Mouse (Mus musculus) MEL-GATA-1-ER (cell line): ENCODE measurements at regions not wholly inside any gene's neighbourhood (a gene's known extent, or its start where the extent isn't known, plus 50 kb on each side); places are given as distances from the start of the nearest gene placed in this dataset.

Experiments used
- DNase-seq: peaks from one replicate; pipeline ENCODE4 v3.0.0-alpha.2; 2012; ENCODE audit warnings: low read depth; ENCODE audit errors: extremely low read depth

DNA sequence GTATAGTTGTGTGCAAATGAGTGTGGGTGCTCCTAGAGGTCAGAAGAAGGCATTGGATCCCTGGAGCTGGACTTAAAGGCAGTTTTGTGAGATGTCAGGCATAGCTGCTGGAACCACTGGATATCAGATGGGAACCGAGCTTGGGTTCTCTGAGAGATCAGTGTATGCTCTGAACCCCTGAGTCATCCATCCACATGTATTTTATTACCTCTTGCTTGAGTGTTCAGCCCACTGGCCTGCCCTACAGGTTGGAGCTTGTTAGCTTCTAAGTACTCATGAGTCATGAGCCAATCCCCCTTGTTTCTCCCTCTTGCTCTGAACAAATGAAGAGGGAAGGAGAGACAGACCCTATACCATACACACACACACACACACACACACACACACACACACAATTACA lies 119.4 kb upstream of the Gdnf start:
- no peak for DNase-seq

GRCm38 (mm10) chr15:7692096-7692495 lies 118.5 kb upstream of the Gdnf start:
- no peak for DNase-seq

- DNase-seq = no peak
Observed at GRCm38 (mm10) chr15:7694037-7694436, 116.6 kb upstream of the Gdnf start.

GRCm38 (mm10) chr15:7697724-7698123 lies 112.9 kb upstream of the Gdnf start:
- no peak for DNase-seq

DNA sequence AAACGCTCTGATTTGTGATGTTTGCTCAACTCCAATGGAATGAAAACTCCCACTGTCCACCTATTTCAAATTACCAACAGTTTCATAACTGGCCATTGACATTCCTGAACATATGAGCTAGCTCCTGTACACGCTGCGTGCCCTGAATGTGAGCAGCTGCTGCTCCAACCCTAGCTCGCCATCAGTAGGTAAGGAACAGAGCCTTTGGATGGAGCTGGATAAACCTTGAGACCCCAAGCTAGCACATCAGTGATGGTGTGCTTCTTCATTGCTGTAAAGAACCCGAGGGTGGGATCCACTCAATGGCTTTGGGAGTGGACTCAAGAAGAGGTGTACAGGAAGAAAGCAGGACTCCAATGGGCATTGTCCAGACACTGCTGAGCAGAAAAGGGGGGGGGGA lies 101.8 kb upstream of the Gdnf start:
- DNase-seq = no peak

DNA sequence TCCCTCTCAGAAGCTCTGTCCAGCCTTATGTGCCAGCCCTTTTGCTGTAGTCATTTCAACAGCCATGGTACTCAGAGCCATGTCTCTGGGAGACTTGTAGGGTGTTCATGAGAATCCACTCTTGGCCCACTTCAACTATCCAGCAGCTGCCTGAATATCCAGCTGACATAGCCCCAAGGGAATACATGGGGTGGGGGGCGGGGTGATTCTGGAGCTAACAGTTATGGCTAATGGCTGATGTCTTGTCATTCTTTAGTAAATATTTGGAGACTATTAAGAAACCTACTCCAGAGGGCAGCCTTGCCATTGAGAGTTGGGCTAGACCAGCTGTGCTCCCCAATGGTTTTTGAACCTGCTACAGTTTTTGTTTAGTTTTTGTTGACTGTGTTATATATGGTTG lies 96.0 kb upstream of the Gdnf start:
- no peak for DNase-seq

- no peak for DNase-seq
Observed at GRCm38 (mm10) chr15:7716188-7716587, 94.5 kb upstream of the Gdnf start.

DNA sequence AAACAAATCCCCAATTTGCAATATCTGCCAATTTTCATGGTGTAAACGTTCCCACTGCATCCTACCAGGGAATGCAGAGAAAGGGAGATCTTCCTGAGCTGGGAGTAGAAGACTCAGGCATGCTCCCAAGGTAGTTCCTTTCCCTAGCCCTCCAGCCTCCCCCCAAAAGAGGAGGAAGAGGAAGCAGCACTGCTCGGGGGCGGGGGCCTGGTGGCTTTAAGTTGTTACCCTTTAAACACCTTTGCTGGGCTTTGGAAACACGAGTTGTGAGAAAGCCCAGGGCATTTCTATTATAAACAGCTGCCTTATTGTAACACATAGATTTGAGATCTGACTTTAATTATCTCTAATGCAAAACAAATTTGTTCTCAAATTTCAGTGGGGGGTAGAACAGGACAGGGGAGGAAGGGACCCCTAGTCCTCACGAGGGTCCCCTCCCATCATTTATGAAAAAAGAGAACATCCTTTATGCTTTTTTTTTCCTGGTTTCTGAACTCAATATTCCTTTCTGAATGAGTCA lies 87.4 kb upstream of the Gdnf start:
- no peak for DNase-seq

DNA sequence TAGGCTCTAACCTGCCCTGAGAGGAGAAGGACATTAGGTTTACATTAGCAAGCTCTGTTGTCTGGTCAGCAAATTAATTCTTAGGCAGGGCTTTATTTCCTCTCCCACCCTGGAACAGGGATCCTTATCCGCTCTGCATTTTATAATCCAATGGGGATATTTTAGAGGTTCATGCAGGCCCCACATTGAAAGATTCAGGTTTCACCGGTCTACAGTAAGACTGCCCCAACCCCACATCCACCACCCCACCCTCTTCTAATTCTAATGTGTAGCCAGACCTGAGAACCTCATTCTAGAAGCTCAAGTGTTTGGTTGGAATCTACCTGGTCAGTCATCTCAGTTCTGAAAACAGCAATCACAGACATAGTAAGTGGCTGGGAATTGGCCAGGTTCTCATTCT lies 86.9 kb upstream of the Gdnf start:
- no peak for DNase-seq

- no peak for DNase-seq
Observed at GRCm38 (mm10) chr15:7725505-7725904, 85.1 kb upstream of the Gdnf start.

DNA sequence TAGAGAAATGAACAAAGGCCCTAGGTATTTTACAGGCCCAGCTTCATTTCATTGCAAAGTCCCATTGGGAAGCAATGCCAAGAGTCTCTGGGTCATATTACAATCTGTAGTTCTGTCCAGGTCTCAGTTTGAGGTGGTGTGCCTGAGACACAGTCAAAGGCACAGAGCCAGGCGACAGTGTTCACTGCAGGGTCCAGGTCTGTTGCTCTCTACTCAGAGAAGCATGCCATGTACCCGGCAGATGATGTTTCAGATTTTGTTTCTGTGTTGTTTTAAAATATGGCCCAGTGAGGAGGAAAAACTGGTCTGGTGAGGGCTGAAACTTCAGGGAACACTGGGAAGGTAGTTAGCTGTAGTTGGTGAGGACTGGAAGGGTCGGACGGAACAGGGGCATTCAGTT lies 63.1 kb upstream of the Gdnf start:
- DNase-seq = no peak

DNA sequence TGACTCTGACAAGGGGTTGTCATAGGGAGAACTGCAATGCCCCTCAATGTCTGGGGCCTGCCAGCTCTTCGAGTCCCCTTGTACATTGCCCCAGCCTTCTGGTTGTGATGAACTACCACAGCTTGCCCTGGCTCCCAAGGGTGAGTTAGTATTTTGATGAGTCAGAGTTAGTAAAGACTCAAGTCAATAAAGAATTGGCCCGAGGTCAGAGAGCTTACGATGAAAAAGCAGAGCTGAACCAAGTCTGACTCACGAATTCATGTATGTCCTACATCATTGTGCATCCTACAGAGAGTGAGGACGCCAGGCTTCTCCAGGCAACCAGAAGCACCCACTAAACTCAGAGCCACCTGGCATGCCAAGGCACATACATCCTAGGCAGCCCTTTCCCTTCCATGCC lies 60.2 kb upstream of the Gdnf start:
- no peak for DNase-seq
